Mouse (Mus musculus): Measurements from ENCODE around the gene Olfr1346. TPM values are rescaled to one million over a fixed set of nuclear protein-coding genes. Genes with fewer than 3 reads are reported as not detected.
"Not testable (repeated sequence)": the region's sequence is repeated elsewhere in the genome, so short reads cannot be mapped to it uniquely, and the experiment has no call there.

Gene Olfr1346
- total and polyA plus RNA-seq, 2 experiments, result not detected

GRCm38 (mm10) chr7:6447771-6448170, 19.1 kb upstream of the Olfr1346 start:
- Histone ChIP-seq H3K4me3 (ENCODE audit: insufficient read depth, low read depth, low read length) (no peak overlapping the region), H3K27ac (replicated peaks; ENCODE audit: insufficient read depth, low read depth, low read length) (no peak overlapping the region), H3K4me1 (ENCODE audit: control insufficient read depth, insufficient read depth, low read length) (no peaks in the 10 kb centered on the region), H3K27me3 (ENCODE audit: control insufficient read depth, insufficient read depth, low read length) (no peaks in the 10 kb centered on the region), H3K9ac (ENCODE audit: low read depth, low read length) (no peak overlapping the region), H3K79me2 (ENCODE audit: control insufficient read depth, insufficient read depth, low read length) (no peaks in the 10 kb centered on the region), H3K36me3 (ENCODE audit: control insufficient read depth, insufficient read depth, low read length) (no peaks in the 10 kb centered on the region)
- no peak for DNase-seq (ENCODE audit: extremely low read depth, low read depth, low spot score)
- 81% methylated on average over 5 of the region's 5 CpGs for WGBS
- TF ChIP-seq POLR2A (IDR thresholded peaks at IDR 0.05; ENCODE audit: extremely low read depth, insufficient read depth, low read length) (no peak), CTCF (IDR thresholded peaks at IDR 0.05; ENCODE audit: low read depth, low read length) (no peak)

DNA sequence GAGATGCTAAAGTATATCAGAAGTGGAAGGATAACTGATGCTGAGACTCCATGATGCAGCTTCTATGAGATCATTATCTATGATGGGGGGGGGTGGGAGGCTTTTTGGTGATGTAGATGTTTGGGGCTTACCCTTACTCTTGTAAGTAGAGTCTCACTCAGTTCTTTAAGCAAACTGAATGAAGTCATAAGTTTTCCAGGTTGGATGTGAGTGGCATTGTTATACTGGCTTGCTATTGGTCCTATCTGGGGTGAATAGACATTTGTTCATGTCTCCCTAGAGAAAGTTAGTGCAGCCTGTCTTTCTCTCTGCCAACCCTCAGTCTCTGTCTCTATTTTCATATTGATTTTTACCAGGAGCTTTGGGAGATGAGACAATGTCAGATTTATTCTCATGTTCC, 11.0 kb upstream of the Olfr1346 start, which contains the start of gene Olfr1336:
Olfr1336 (plus strand) TSS at position 301 of the 400 bp plus-strand sequence.
- Histone ChIP-seq H3K27me3 (ENCODE audit: control insufficient read depth, insufficient read depth, low read length) (no peaks in the 10 kb centered on the region), H3K79me2 (ENCODE audit: control insufficient read depth, insufficient read depth, low read length) (no peaks in the 10 kb centered on the region), H3K36me3 (ENCODE audit: control insufficient read depth, insufficient read depth, low read length) (no peaks in the 10 kb centered on the region), H3K27ac (replicated peaks; ENCODE audit: insufficient read depth, low read depth, low read length) (no peak within 1 kb of the TSS), H3K4me1 (ENCODE audit: control insufficient read depth, insufficient read depth, low read length) (no peaks in the 10 kb centered on the region), H3K9ac (ENCODE audit: low read depth, low read length) (no peak within 1 kb of the TSS), H3K4me3 (ENCODE audit: insufficient read depth, low read depth, low read length) (no peak within 1 kb of the TSS)
- no peak for TF ChIP-seq CTCF (IDR thresholded peaks at IDR 0.05; ENCODE audit: low read depth, low read length)
- no peak for TF ChIP-seq POLR2A (IDR thresholded peaks at IDR 0.05; ENCODE audit: extremely low read depth, insufficient read depth, low read length)
- no peak for DNase-seq (ENCODE audit: extremely low read depth, low read depth, low spot score)

DNA sequence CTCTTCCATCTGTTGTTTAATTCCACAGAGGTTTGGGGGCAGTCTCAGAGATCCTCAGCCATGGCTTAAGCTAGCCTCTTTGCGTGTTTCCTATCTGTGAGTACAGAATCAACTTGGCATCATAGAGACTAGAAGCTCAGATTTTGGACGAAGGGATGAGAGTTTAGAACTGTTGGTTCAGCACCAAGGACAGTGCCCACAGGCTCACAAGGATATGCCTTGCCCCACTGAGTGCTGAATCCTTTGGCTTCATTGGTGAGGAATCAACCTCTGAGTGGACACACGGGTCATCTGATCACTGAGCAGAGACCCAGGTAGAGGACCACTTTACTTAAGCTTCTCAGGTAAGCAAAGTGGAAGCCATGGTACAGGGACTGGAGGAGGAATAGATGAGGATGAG, 10.5 kb upstream of the Olfr1346 start:
- H3K4me3 ChIP-seq (ENCODE audit: insufficient read depth, low read depth, low read length), result no peak overlapping the region
- no peaks in the 10 kb centered on the region for H3K4me1 ChIP-seq (ENCODE audit: control insufficient read depth, insufficient read depth, low read length)
- no peaks in the 10 kb centered on the region for H3K27me3 ChIP-seq (ENCODE audit: control insufficient read depth, insufficient read depth, low read length)
- no peaks in the 10 kb centered on the region for H3K36me3 ChIP-seq (ENCODE audit: control insufficient read depth, insufficient read depth, low read length)
- TF ChIP-seq POLR2A (IDR thresholded peaks at IDR 0.05; ENCODE audit: extremely low read depth, insufficient read depth, low read length) (no peak), CTCF (IDR thresholded peaks at IDR 0.05; ENCODE audit: low read depth, low read length) (no peak)
- H3K9ac ChIP-seq (ENCODE audit: low read depth, low read length), result no peak overlapping the region
- H3K27ac ChIP-seq (replicated peaks; ENCODE audit: insufficient read depth, low read depth, low read length), result no peak overlapping the region
- no peak for DNase-seq (ENCODE audit: extremely low read depth, low read depth, low spot score)
- H3K79me2 ChIP-seq (ENCODE audit: control insufficient read depth, insufficient read depth, low read length), result no peaks in the 10 kb centered on the region
- 43% methylated on average over 3 of the region's 3 CpGs for WGBS

- 26% methylated on average over 2 of the region's 2 CpGs for WGBS
- not testable (repeated sequence) for H3K36me3 ChIP-seq (ENCODE audit: control insufficient read depth, insufficient read depth, low read length); H3K79me2 ChIP-seq (ENCODE audit: control insufficient read depth, insufficient read depth, low read length); H3K4me1 ChIP-seq (ENCODE audit: control insufficient read depth, insufficient read depth, low read length); H3K27me3 ChIP-seq (ENCODE audit: control insufficient read depth, insufficient read depth, low read length); H3K9ac ChIP-seq (ENCODE audit: low read depth, low read length); H3K4me3 ChIP-seq (ENCODE audit: insufficient read depth, low read depth, low read length); H3K27ac ChIP-seq (replicated peaks; ENCODE audit: insufficient read depth, low read depth, low read length)
- peak; percentile 58 for DNase-seq (ENCODE audit: extremely low read depth, low read depth, low spot score)
Observed at GRCm38 (mm10) chr7:6477633-6478032, 10.7 kb downstream of the Olfr1346 start.

DNA sequence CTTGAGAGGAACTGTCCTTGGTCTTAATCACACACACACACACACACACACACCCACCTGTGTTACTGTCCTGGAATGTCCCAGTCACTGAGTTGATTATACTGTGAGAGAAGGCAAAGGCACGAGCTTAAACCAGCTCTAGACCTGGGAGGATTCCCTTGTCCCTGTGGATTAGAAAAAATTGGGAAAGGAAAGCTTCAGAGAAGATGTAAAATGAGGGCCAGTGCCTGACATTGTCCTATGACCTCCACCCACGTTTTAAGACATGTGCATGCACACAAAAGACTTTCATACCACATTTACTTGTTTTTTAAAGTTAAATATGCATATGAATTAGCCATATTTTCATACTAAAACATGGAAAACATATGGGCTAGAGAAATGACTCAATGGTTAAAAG, 19.9 kb downstream of the Olfr1346 start, which contains the start of gene Olfr5:
Olfr5 (minus strand) TSS at position 101 of the 400 bp plus-strand sequence.
- Histone ChIP-seq H3K4me3 (ENCODE audit: insufficient read depth, low read depth, low read length) (no peak within 1 kb of the TSS), H3K27ac (replicated peaks; ENCODE audit: insufficient read depth, low read depth, low read length) (no peak within 1 kb of the TSS), H3K79me2 (ENCODE audit: control insufficient read depth, insufficient read depth, low read length) (no peaks in the 10 kb centered on the region), H3K9ac (ENCODE audit: low read depth, low read length) (no peak within 1 kb of the TSS), H3K4me1 (ENCODE audit: control insufficient read depth, insufficient read depth, low read length) (no peaks in the 10 kb centered on the region), H3K27me3 (ENCODE audit: control insufficient read depth, insufficient read depth, low read length) (no peaks in the 10 kb centered on the region), H3K36me3 (ENCODE audit: control insufficient read depth, insufficient read depth, low read length) (no peaks in the 10 kb centered on the region)
- TF ChIP-seq POLR2A (IDR thresholded peaks at IDR 0.05; ENCODE audit: extremely low read depth, insufficient read depth, low read length) (no peak), CTCF (IDR thresholded peaks at IDR 0.05; ENCODE audit: low read depth, low read length) (no peak)
- DNase-seq (ENCODE audit: extremely low read depth, low read depth, low spot score), result no peak
- WGBS, result 8% methylated on average over 2 of the region's 2 CpGs

GRCm38 (mm10) chr7:6499655-6500054, 32.8 kb downstream of the Olfr1346 start, which contains the start of gene Olfr1347:
Gene Olfr1347 (minus strand): TSS chr7:6499755.
- no peak within 1 kb of the TSS for H3K4me3 ChIP-seq (ENCODE audit: insufficient read depth, low read depth, low read length)
- WGBS, result 43% methylated on average over 1 of the region's 1 CpGs
- no peak within 1 kb of the TSS for H3K27ac ChIP-seq (replicated peaks; ENCODE audit: insufficient read depth, low read depth, low read length)
- no peak within 1 kb of the TSS for H3K9ac ChIP-seq (ENCODE audit: low read depth, low read length)
- no peak for TF ChIP-seq POLR2A (IDR thresholded peaks at IDR 0.05; ENCODE audit: extremely low read depth, insufficient read depth, low read length)
- TF ChIP-seq CTCF (IDR thresholded peaks at IDR 0.05; ENCODE audit: low read depth, low read length), result no peak
- H3K36me3 ChIP-seq (ENCODE audit: control insufficient read depth, insufficient read depth, low read length), result no peaks in the 10 kb centered on the region
- H3K79me2 ChIP-seq (ENCODE audit: control insufficient read depth, insufficient read depth, low read length), result no peaks in the 10 kb centered on the region
- H3K4me1 ChIP-seq (ENCODE audit: control insufficient read depth, insufficient read depth, low read length), result no peaks in the 10 kb centered on the region
- no peaks in the 10 kb centered on the region for H3K27me3 ChIP-seq (ENCODE audit: control insufficient read depth, insufficient read depth, low read length)
- DNase-seq (ENCODE audit: extremely low read depth, low read depth, low spot score), result no peak
